Mouse (Mus musculus): ENCODE results near the gene Tap1.
"Not testable (repeated sequence)": the region's sequence is repeated elsewhere in the genome, so short reads cannot be mapped to it uniquely, and the experiment has no call there.

Tap1 gene

GRCm38 (mm10) chr17:34204303-34205010 is 17.1 kb downstream of the Tap1 start:
- peak; percentile 89 for DNase-seq (ENCODE audit: extremely low spot score, low spot score)

- DNase-seq (ENCODE audit: extremely low spot score, low spot score): no peak
Measured at GRCm38 (mm10) chr17:34205021-34205745, 17.8 kb downstream of the Tap1 start.

- no peak for DNase-seq (ENCODE audit: extremely low spot score, low spot score)
Measured at GRCm38 (mm10) chr17:34205746-34206176, 18.4 kb downstream of the Tap1 start.

GRCm38 (mm10) chr17:34206731-34207130 is 19.4 kb downstream of the Tap1 start:
- DNase-seq (ENCODE audit: extremely low spot score, low spot score): no peak

- no peak for DNase-seq (ENCODE audit: extremely low spot score, low spot score)
Measured at GRCm38 (mm10) chr17:34207456-34207855, 20.1 kb downstream of the Tap1 start.

- DNase-seq (ENCODE audit: extremely low spot score, low spot score): no peak
Measured at GRCm38 (mm10) chr17:34207866-34208265, 20.5 kb downstream of the Tap1 start.

GRCm38 (mm10) chr17:34208421-34208820 is 21.1 kb downstream of the Tap1 start:
- no peak for DNase-seq (ENCODE audit: extremely low spot score, low spot score)

GRCm38 (mm10) chr17:34209680-34210079 is 22.3 kb downstream of the Tap1 start:
- no peak for DNase-seq (ENCODE audit: extremely low spot score, low spot score)

GRCm38 (mm10) chr17:34210599-34210998 is 23.2 kb downstream of the Tap1 start:
- no peak for DNase-seq (ENCODE audit: extremely low spot score, low spot score)

GRCm38 (mm10) chr17:34211746-34212365 is 24.5 kb downstream of the Tap1 start:
- DNase-seq (ENCODE audit: extremely low spot score, low spot score): no peak

- no peak for DNase-seq (ENCODE audit: extremely low spot score, low spot score)
Measured at GRCm38 (mm10) chr17:34213936-34214335, 26.6 kb downstream of the Tap1 start.

GRCm38 (mm10) chr17:34215176-34215575 is 27.8 kb downstream of the Tap1 start:
- no peak for DNase-seq (ENCODE audit: extremely low spot score, low spot score)

GRCm38 (mm10) chr17:34217216-34217928 is 30.0 kb downstream of the Tap1 start:
- DNase-seq (ENCODE audit: extremely low spot score, low spot score): no peak

- DNase-seq (ENCODE audit: extremely low spot score, low spot score): no peak
Measured at GRCm38 (mm10) chr17:34217986-34218385, 30.6 kb downstream of the Tap1 start.

GRCm38 (mm10) chr17:34218675-34219074 is 31.3 kb downstream of the Tap1 start:
- DNase-seq (ENCODE audit: extremely low spot score, low spot score): no peak

GRCm38 (mm10) chr17:34219096-34219495 is 31.7 kb downstream of the Tap1 start:
- DNase-seq (ENCODE audit: extremely low spot score, low spot score): not testable (repeated sequence)

GRCm38 (mm10) chr17:34219801-34220200 is 32.4 kb downstream of the Tap1 start:
- DNase-seq (ENCODE audit: extremely low spot score, low spot score): not testable (repeated sequence)

- not testable (repeated sequence) for DNase-seq (ENCODE audit: extremely low spot score, low spot score)
Measured at GRCm38 (mm10) chr17:34220401-34220800, 33.0 kb downstream of the Tap1 start.

- no peak for DNase-seq (ENCODE audit: extremely low spot score, low spot score)
Measured at GRCm38 (mm10) chr17:34224816-34225215, 37.5 kb downstream of the Tap1 start.

GRCm38 (mm10) chr17:34225426-34225825 is 38.1 kb downstream of the Tap1 start:
- DNase-seq (ENCODE audit: extremely low spot score, low spot score): no peak

- DNase-seq (ENCODE audit: extremely low spot score, low spot score): not testable (repeated sequence)
Measured at GRCm38 (mm10) chr17:34225911-34226310, 38.6 kb downstream of the Tap1 start.

GRCm38 (mm10) chr17:34230971-34231370 is 43.6 kb downstream of the Tap1 start:
- not testable (repeated sequence) for DNase-seq (ENCODE audit: extremely low spot score, low spot score)

Measured in neural tube, embryonic 10.5 days (tissue).